Mouse (Mus musculus) CD4-positive, CD25-positive, alpha-beta regulatory T cell, adult 9 weeks (primary cell): ENCODE measurements around the gene Vps50. TPM values are rescaled to one million over a fixed set of nuclear protein-coding genes. Genes with fewer than 3 reads are reported as not detected.

ENCODE experiments used
- polyA plus RNA-seq: library from polyadenylated mRNA; unstranded; fragments of 100-300 nt; shearing (Covaris generic); gene quantifications from one replicate; pipeline ENCODE4 v1.2.1, GENCODE M21; 2017

The Vps50 gene
- 30.4 TPM for polyA plus RNA-seq

GRCm38 (mm10) chr6:3498162-3498848 is at the start of gene Vps50, which contains the start of gene Hepacam2:
Gene Vps50 (plus strand): TSS chr6:3498382.
Gene Hepacam2 (minus strand): TSS chr6:3498298.

Other genes starting within 250 kb of the Vps50 start
- 133 TPM for gene Samd9l, start 98.8 kb upstream of the Vps50 start, polyA plus RNA-seq
- 0.91 TPM for gene Hepacam2, start 84 bp upstream of the Vps50 start, polyA plus RNA-seq